Mouse (Mus musculus): Measurements from ENCODE around the gene Ywhaq.

DNA sequence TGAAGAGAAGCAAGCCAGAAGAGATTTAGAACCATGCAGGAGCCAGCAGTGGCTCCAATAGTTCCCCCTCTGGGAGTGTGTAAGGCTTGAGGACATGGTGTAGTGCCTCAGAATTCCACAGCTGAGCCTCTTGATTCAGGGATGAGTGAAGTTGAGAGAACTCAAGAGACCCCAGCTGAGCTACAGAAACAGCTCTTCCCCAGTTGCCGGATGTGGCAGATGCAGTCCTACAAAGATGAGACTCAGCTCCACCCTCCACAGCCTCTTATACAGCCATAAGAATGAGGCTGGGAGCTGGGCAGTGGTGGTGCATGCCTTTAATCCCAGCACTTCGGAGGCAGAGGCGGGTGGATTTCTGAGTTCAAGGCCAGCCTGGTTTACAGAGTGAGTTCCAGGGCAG is 20.9 kb upstream of the Ywhaq start:
- TF ChIP-seq GATA1 (IDR thresholded peaks at IDR 0.05; ENCODE audit: low read length) (no peak), TAL1 (IDR thresholded peaks at IDR 0.05; ENCODE audit: low read length) (no peak)

Measured in erythroblast, embryonic 14.5 days (primary cell).